Comparison of ENCODE assay signal across 28 mouse cellular contexts in genomic region chrX:50425899-50426436, GRCm38 (mm10). TPM values are rescaled to one million over a fixed set of nuclear protein-coding genes. Genes with fewer than 3 reads are reported as not detected.
DNase-seq lines count a peak whose midpoint lies in the region; ATAC-seq and TF ChIP-seq lines count a peak whose summit lies in the region.
"Had no signal": no experiment of that assay in that cellular context is flagged by ENCODE, and none has a peak within 500 bp of the region (broad histone marks: within the 10 kb centered on the region; RNA-seq: fewer than 3 reads in every experiment).

No protein-coding gene starts in this region.

- H3K9me3 ChIP-seq in hindbrain, postnatal 0 days (ENCODE audit: low read length) = no peaks in the 10 kb centered on the region
- H3K9me3 ChIP-seq in hindbrain, embryonic 16.5 days (ENCODE audit: control insufficient read depth, low read length) = no peaks in the 10 kb centered on the region
- H3K9me3 ChIP-seq in heart, embryonic 11.5 days (replicated peaks; ENCODE audit: control insufficient read depth, low read length) = no peaks in the 10 kb centered on the region
- H3K9me3 ChIP-seq: embryonic facial prominence, embryonic 10.5 days; hindbrain, embryonic 10.5 days; limb, embryonic 12.5 days; liver, embryonic 13.5 days; midbrain, embryonic 12.5 days; neural tube, embryonic 13.5 days had no signal

- no peaks in the 10 kb centered on the region for H3K27me3 ChIP-seq in hindbrain, postnatal 0 days (ENCODE audit: insufficient read depth, low read length)
- no peaks in the 10 kb centered on the region for H3K27me3 ChIP-seq in hindbrain, embryonic 16.5 days (replicated peaks; ENCODE audit: control insufficient read depth, insufficient read depth, low read length)
- H3K27me3 ChIP-seq in cerebellum, adult 2 months (ENCODE audit: control insufficient read depth, insufficient read depth, low read length) = no peaks in the 10 kb centered on the region
- H3K27me3 ChIP-seq in heart, embryonic 11.5 days (ENCODE audit: control insufficient read depth, insufficient read depth, low read length) = no peaks in the 10 kb centered on the region
- H3K27me3 ChIP-seq: limb, embryonic 12.5 days; liver, embryonic 13.5 days; midbrain, embryonic 12.5 days; neural tube, embryonic 13.5 days had no signal

- no peak overlapping the region for H3K4me3 ChIP-seq in hindbrain, postnatal 0 days (ENCODE audit: low read length)
- no peak overlapping the region for H3K4me3 ChIP-seq in hindbrain, embryonic 16.5 days (ENCODE audit: low read length)
- H3K4me3 ChIP-seq in cerebellum, adult 2 months (replicated peaks; ENCODE audit: insufficient read depth, low read depth, low read length) = no peak overlapping the region
- no peak overlapping the region for H3K4me3 ChIP-seq in heart, embryonic 11.5 days (ENCODE audit: low read depth, low read length)
- H3K4me3 ChIP-seq: embryonic facial prominence, embryonic 10.5 days; hindbrain, embryonic 10.5 days; limb, embryonic 12.5 days; liver, embryonic 13.5 days; midbrain, embryonic 12.5 days; neural tube, embryonic 13.5 days had no signal

- H3K4me1 ChIP-seq in hindbrain, postnatal 0 days (ENCODE audit: insufficient read depth, low read length) = no peaks in the 10 kb centered on the region
- H3K4me1 ChIP-seq in hindbrain, embryonic 16.5 days (ENCODE audit: control insufficient read depth, insufficient read depth, low read depth, low read length) = no peaks in the 10 kb centered on the region
- no peaks in the 10 kb centered on the region; the same call in 1 of the 2 replicates for H3K4me1 ChIP-seq in cerebellum, adult 2 months (ENCODE audit: control insufficient read depth, insufficient read depth, low read length)
- no peaks in the 10 kb centered on the region for H3K4me1 ChIP-seq in heart, embryonic 11.5 days (ENCODE audit: control insufficient read depth, insufficient read depth, low read length)
- H3K4me1 ChIP-seq: embryonic facial prominence, embryonic 10.5 days; hindbrain, embryonic 10.5 days; limb, embryonic 12.5 days; liver, embryonic 13.5 days; midbrain, embryonic 12.5 days; neural tube, embryonic 13.5 days had no signal

- ATAC-seq in hindbrain, postnatal 0 days = peak; percentile 51
- ATAC-seq in hindbrain, embryonic 16.5 days = no peak
- ATAC-seq in heart, embryonic 11.5 days (replicated peaks; ENCODE audit: insufficient number of reproducible peaks, low FRiP score, low TSS enrichment) = no peak

- peak; percentile 23 for DNase-seq in hindbrain, postnatal 0 days (ENCODE audit: low spot score)
- DNase-seq in brain, embryonic 14.5 days (ENCODE audit: low read depth) = peak; percentile 32
- peak; percentile 57 to 88 for DNase-seq in cerebellum, adult 2 months
- peak; percentile 48 to 65 for DNase-seq in cerebellum, postnatal 36 days
- DNase-seq in adrenal gland, adult 18-20 months (ENCODE audit: low spot score in 2 of 2) = no peak
- DNase-seq: adrenal gland, adult 8-10 months; gastrocnemius, postnatal 36 days; kidney, adult 18-20 months; liver, embryonic 13.5 days; thymus, postnatal 14 days had no signal

- WGBS in hindbrain, postnatal 0 days = 67% methylated on average over 3 of the region's 3 CpGs
- 79% methylated on average over 3 of the region's 3 CpGs for WGBS in hindbrain, embryonic 16.5 days
- 11% methylated on average over 3 of the region's 3 CpGs for WGBS in cerebellum, adult 2 months
- WGBS in heart, embryonic 11.5 days (ENCODE audit: insufficient replicate concordance) = 70% methylated on average over 3 of the region's 3 CpGs

- no peak overlapping the region for H3K4me2 ChIP-seq in hindbrain, postnatal 0 days (ENCODE audit: low read depth, low read length)
- no peak overlapping the region for H3K4me2 ChIP-seq in hindbrain, embryonic 16.5 days (ENCODE audit: low read length)
- H3K4me2 ChIP-seq in heart, embryonic 11.5 days = no peak overlapping the region
- H3K4me2 ChIP-seq: limb, embryonic 12.5 days; liver, embryonic 13.5 days; midbrain, embryonic 12.5 days; neural tube, embryonic 13.5 days had no signal

- no peak overlapping the region for H3K27ac ChIP-seq in hindbrain, postnatal 0 days
- H3K27ac ChIP-seq in hindbrain, embryonic 16.5 days (ENCODE audit: low read depth, low read length) = no peak overlapping the region
- H3K27ac ChIP-seq in cerebellum, adult 2 months (ENCODE audit: insufficient read depth, low read length) = peak overlapping the region; percentile 63; the same call in 1 of the 2 replicates
- H3K27ac ChIP-seq in heart, embryonic 11.5 days (ENCODE audit: low read depth, low read length) = no peak overlapping the region
- H3K27ac ChIP-seq: embryonic facial prominence, embryonic 10.5 days; hindbrain, embryonic 10.5 days; kidney, postnatal 0 days; limb, embryonic 12.5 days; liver, embryonic 13.5 days; macrophage; midbrain, embryonic 12.5 days; neural tube, embryonic 13.5 days had no signal

- H3K36me3 ChIP-seq in hindbrain, postnatal 0 days (ENCODE audit: insufficient read depth, low read length) = no peaks in the 10 kb centered on the region
- no peaks in the 10 kb centered on the region for H3K36me3 ChIP-seq in hindbrain, embryonic 16.5 days (ENCODE audit: control insufficient read depth, insufficient read depth, low read length)
- no peaks in the 10 kb centered on the region for H3K36me3 ChIP-seq in heart, embryonic 11.5 days (ENCODE audit: control insufficient read depth, insufficient read depth, low read length)
- H3K36me3 ChIP-seq: embryonic facial prominence, embryonic 10.5 days; hindbrain, embryonic 10.5 days; limb, embryonic 12.5 days; liver, embryonic 13.5 days; midbrain, embryonic 12.5 days; neural tube, embryonic 13.5 days had no signal

- H3K9ac ChIP-seq in hindbrain, postnatal 0 days (replicated peaks; ENCODE audit: low read length) = no peak overlapping the region
- no peak overlapping the region for H3K9ac ChIP-seq in hindbrain, embryonic 16.5 days (ENCODE audit: low read depth, low read length)
- no peak overlapping the region for H3K9ac ChIP-seq in heart, embryonic 11.5 days (ENCODE audit: low read depth, low read length)
- H3K9ac ChIP-seq: limb, embryonic 12.5 days; liver, embryonic 13.5 days; midbrain, embryonic 12.5 days; neural tube, embryonic 13.5 days had no signal

- TF ChIP-seq CTCF in hindbrain, postnatal 0 days (IDR thresholded peaks at IDR 0.05; ENCODE audit: low read depth) = no peak
- TF ChIP-seq CTCF in brain, embryonic 14.5 days (IDR thresholded peaks at IDR 0.05; ENCODE audit: borderline replicate concordance, extremely low read depth, insufficient read depth, insufficient read length) = no peak
- TF ChIP-seq CTCF in cerebellum, adult 2 months (IDR thresholded peaks at IDR 0.05; ENCODE audit: borderline replicate concordance, insufficient read depth, low read depth, low read length) = no peak

- no peak for TF ChIP-seq POLR2A in brain, embryonic 14.5 days (IDR thresholded peaks at IDR 0.05; ENCODE audit: borderline replicate concordance, extremely low read depth, insufficient read depth, insufficient read length, poor library complexity, severe bottlenecking)
- TF ChIP-seq POLR2A in cerebellum, adult 2 months (IDR thresholded peaks at IDR 0.05; ENCODE audit: borderline replicate concordance, insufficient read depth, low read length) = no peak

RNA-seq across cellular contexts. Expression of gene Olfr1324, which starts 2.3 kb away (rescaled TPM):
- not detected in 2 replicates for total RNA-seq in hindbrain, postnatal 0 days (2014; rRNA removed)
- not detected in 2 replicates for polyA plus RNA-seq in hindbrain, postnatal 0 days (2015; fragmentation: Nextera tagmentation; extraction: Ambion mirVana)
- not detected in 2 replicates for polyA plus RNA-seq in hindbrain, embryonic 16.5 days (2015; fragmentation: Nextera tagmentation; extraction: Ambion mirVana)
- polyA plus RNA-seq in brain, embryonic 14.5 days (2012; rRNA removed) = not detected in 2 replicates
- not detected in 2 replicates for polyA plus RNA-seq in cerebellum, adult 2 months (2012; rRNA removed)
- polyA plus RNA-seq in heart, embryonic 11.5 days (2014; fragmentation: Nextera tagmentation; extraction: Ambion mirVana) = not detected in 2 replicates
- not detected for total RNA-seq in adrenal gland, adult 18-20 months (2021)
- total RNA-seq: adrenal gland, adult 8-10 months; common myeloid progenitor, adult 5-6 weeks; gastrocnemius, postnatal 36 days; heart, adult 8-10 months; layer of hippocampus, adult 18-20 months; left cerebral cortex, adult 8-10 months had no signal
- polyA plus RNA-seq: C2C12; embryonic facial prominence, embryonic 10.5 days; heart, embryonic 16.5 days; hindbrain, embryonic 10.5 days; kidney, postnatal 0 days; limb, embryonic 12.5 days; liver, embryonic 13.5 days; lung, embryonic 16.5 days; macrophage; midbrain, embryonic 12.5 days; neural tube, embryonic 13.5 days; small intestine, adult 2 months; testis, adult 2 months had no signal

Comparison
In these comparisons a context has a peak if more than half of its experiments do, and no peak if none do; other contexts are left out.
1. DNase-seq: peak in hindbrain, postnatal 0 days (single experiment), brain, embryonic 14.5 days (single experiment), cerebellum, adult 2 months (2 of 2) and cerebellum, postnatal 36 days (2 of 2); none in adrenal gland, adult 18-20 months (0 of 2).